ENCODE assay signal across 26 mouse cellular contexts in the genomic region with DNA sequence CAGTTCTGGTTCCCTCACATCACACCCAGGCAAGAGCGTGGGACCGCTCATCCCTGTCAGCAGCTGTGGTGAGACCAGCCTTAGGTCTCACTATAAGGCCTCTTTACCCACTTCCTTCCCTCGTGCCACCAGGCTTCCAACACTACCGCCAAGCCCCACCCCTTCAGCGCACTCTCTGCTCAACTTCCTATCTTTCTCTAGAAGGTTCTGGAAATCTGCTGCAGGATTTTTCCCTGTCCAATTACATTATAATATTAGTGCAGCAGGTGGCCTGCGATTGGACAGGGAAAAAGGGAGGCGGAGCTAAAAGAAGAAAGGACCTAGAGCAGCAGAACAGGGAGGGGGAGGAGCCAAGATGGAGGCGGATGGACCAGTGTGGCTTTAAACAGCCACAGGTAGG. TPM values are rescaled to one million over a fixed set of nuclear protein-coding genes. Genes with fewer than 3 reads are reported as not detected.
DNase-seq lines count a peak whose midpoint lies in the region; ATAC-seq lines count a peak whose summit lies in the region.
"Had no signal": no experiment of that assay in that cellular context is flagged by ENCODE, and none has a peak within 500 bp of the region (broad histone marks: within the 10 kb centered on the region; RNA-seq: fewer than 3 reads in every experiment).

No protein-coding gene starts in this region.

- DNase-seq in 416B (ENCODE audit: low read depth) (peak; percentile 15), R1 (ENCODE audit: low read depth, low spot score) (peak; percentile 64)
- peak; percentile 53 for DNase-seq in induced T-regulatory cell, adult 2 months (ENCODE audit: low read depth)
- no peak for DNase-seq in embryo, embryonic 10.5 days (ENCODE audit: low spot score)
- DNase-seq in adrenal gland, postnatal 14 days: no peak
- no peak for DNase-seq in urinary bladder, postnatal 10 days (ENCODE audit: low spot score)
- DNase-seq: heart, adult 2 months; kidney, adult 11 months; kidney, postnatal 25 days; liver; lung, adult 18-20 months; lung, postnatal 36 days had no signal

- H3K9ac ChIP-seq in hindbrain, embryonic 12.5 days: no peak overlapping the region
- H3K9ac ChIP-seq in hindbrain, embryonic 16.5 days (ENCODE audit: low read depth, low read length): no peak overlapping the region
- H3K9ac ChIP-seq: forebrain, embryonic 13.5 days had no signal

- H3K9me3 ChIP-seq in hindbrain, embryonic 12.5 days (replicated peaks): no peaks in the 10 kb centered on the region
- no peaks in the 10 kb centered on the region for H3K9me3 ChIP-seq in hindbrain, embryonic 16.5 days (ENCODE audit: control insufficient read depth, low read length)
- H3K9me3 ChIP-seq: forebrain, embryonic 13.5 days had no signal

- H3K36me3 ChIP-seq in hindbrain, embryonic 12.5 days: no peaks in the 10 kb centered on the region
- no peaks in the 10 kb centered on the region for H3K36me3 ChIP-seq in hindbrain, embryonic 16.5 days (ENCODE audit: control insufficient read depth, insufficient read depth, low read length)

- 82% methylated on average over 8 of the region's 8 CpGs for WGBS in hindbrain, embryonic 12.5 days
- WGBS in hindbrain, embryonic 16.5 days: 85% methylated on average over 8 of the region's 8 CpGs

- H3K27me3 ChIP-seq in hindbrain, embryonic 12.5 days: no peaks in the 10 kb centered on the region; the same call in 1 of the 2 replicates
- H3K27me3 ChIP-seq in hindbrain, embryonic 16.5 days (replicated peaks; ENCODE audit: control insufficient read depth, insufficient read depth, low read length): no peaks in the 10 kb centered on the region
- H3K27me3 ChIP-seq: forebrain, embryonic 13.5 days had no signal

- ATAC-seq in hindbrain, embryonic 12.5 days (ENCODE audit: low FRiP score): no peak
- ATAC-seq in hindbrain, embryonic 16.5 days: no peak

- H3K4me3 ChIP-seq in hindbrain, embryonic 12.5 days: no peak overlapping the region
- no peak overlapping the region for H3K4me3 ChIP-seq in hindbrain, embryonic 16.5 days (ENCODE audit: low read length)
- H3K4me3 ChIP-seq: forebrain, embryonic 13.5 days; heart, adult 2 months had no signal

- no peak overlapping the region for H3K4me2 ChIP-seq in hindbrain, embryonic 12.5 days (replicated peaks)
- no peak overlapping the region for H3K4me2 ChIP-seq in hindbrain, embryonic 16.5 days (ENCODE audit: low read length)

- H3K4me1 ChIP-seq in hindbrain, embryonic 12.5 days: peaks cover 46% of the 10 kb centered on the region
- H3K4me1 ChIP-seq in hindbrain, embryonic 16.5 days (ENCODE audit: control insufficient read depth, insufficient read depth, low read depth, low read length): peaks cover 36% of the 10 kb centered on the region

- H3K27ac ChIP-seq in hindbrain, embryonic 12.5 days: peak overlapping the region; percentile 72
- no peak overlapping the region for H3K27ac ChIP-seq in hindbrain, embryonic 16.5 days (ENCODE audit: low read depth, low read length)
- H3K27ac ChIP-seq: heart, adult 2 months had no signal

RNA-seq across cellular contexts. Expression of a gene that starts 33.8 kb away (rescaled TPM):
- polyA plus RNA-seq in hindbrain, embryonic 12.5 days (2016; fragmentation: Nextera tagmentation; extraction: Ambion mirVana): 0.37 and 0.64 TPM in 2 replicates
- polyA plus RNA-seq in hindbrain, embryonic 16.5 days (2015; fragmentation: Nextera tagmentation; extraction: Ambion mirVana): 0.62 and 0.68 TPM in 2 replicates
- total RNA-seq in adrenal gland, postnatal 14 days (2021): not detected in 2 replicates
- total RNA-seq: adrenal gland, postnatal 4 days; gastrocnemius, adult 18-20 months; heart, adult 2 months; heart, postnatal 25 days; layer of hippocampus, postnatal 25 days; left cerebral cortex, postnatal 25 days; monocyte, adult 5-6 weeks; neutrophil, adult 5-6 weeks had no signal
- polyA plus RNA-seq: cortical plate, adult 2 months; embryonic facial prominence, embryonic 14.5 days; heart, adult 2 months; small intestine, adult 2 months; stomach, embryonic 14.5 days had no signal

Comparison
In these comparisons a context has a peak if more than half of its experiments do, and no peak if none do; other contexts are left out.
1. DNase-seq: peak in 416B (single experiment), R1 (single experiment) and induced T-regulatory cell, adult 2 months (single experiment); none in embryo, embryonic 10.5 days (single experiment), adrenal gland, postnatal 14 days (single experiment) and urinary bladder, postnatal 10 days (single experiment).